Mouse (Mus musculus) testis, adult 2 months (tissue): ENCODE results near the gene Mgrn1.

Experiments used
- CTCF ChIP-seq: fragments of 200-500 bp; IDR thresholded peaks from 2 replicates; pipeline ENCODE4 v1.5.1; 2012; ENCODE audit warnings: low read depth, mild to moderate bottlenecking, inconsistent platforms, low read length, moderate library complexity; ENCODE audit not compliant: control insufficient read depth, insufficient read depth, insufficient replicate concordance
- POLR2A ChIP-seq: fragments of 200-500 bp; IDR thresholded peaks from 2 replicates; pipeline ENCODE4 v1.6.1; 2012; ENCODE audit warnings: low read depth, mild to moderate bottlenecking, inconsistent platforms, low read length, moderate library complexity; ENCODE audit not compliant: control insufficient read depth

DNA sequence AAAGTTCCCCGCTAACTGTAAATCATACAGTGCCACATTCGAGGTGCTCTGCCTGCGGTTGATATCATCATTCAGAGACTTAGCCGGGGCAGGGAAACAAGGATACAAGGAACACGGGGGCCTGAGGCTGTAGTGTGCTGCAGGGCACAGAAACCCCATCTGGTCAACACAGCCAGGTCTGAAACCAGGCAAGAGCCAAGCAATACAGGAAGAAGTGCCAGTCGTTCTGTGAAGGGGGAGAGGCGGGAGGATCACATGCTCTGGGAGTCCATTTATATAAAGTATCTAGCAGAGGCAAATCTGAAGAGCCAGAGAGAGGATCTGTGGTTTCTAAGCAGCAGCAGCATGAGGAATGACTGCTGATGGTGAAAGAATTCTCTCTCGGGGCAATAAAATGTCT, 45.8 kb upstream of the Mgrn1 start:
- TF ChIP-seq CTCF (no peak), POLR2A (no peak)
